Mouse (Mus musculus) heart, embryonic 16.5 days (tissue): ENCODE results near the gene Sycn. TPM values are rescaled to one million over a fixed set of nuclear protein-coding genes. Genes with fewer than 3 reads are reported as not detected.

Experiments used
- ATAC-seq: fragments of 200-750 bp; cut with Nextera tagmentation; replicated peaks from 2 replicates; pipeline ENCODE4 v1.8.0; 2017; ENCODE audit warnings: moderate number of reproducible peaks; ENCODE audit not compliant: insufficient read depth, low FRiP score; ENCODE audit errors: extremely low read depth
- H3K27ac ChIP-seq: fragments of 300-500 bp; sonication (generic); 2 replicates; pipeline ENCODE4 v1.5.1; 2014; ENCODE audit warnings: mild to moderate bottlenecking, low read length, control low read depth, moderate library complexity
- H3K27me3 ChIP-seq: fragments of 300-500 bp; sonication (generic); 2 replicates; pipeline ENCODE4 v1.6.1; 2014; ENCODE audit warnings: low read length, mixed read lengths; ENCODE audit not compliant: control insufficient read depth, insufficient read depth
- H3K36me3 ChIP-seq: fragments of 300-500 bp; sonication (generic); 2 replicates; pipeline ENCODE4 v1.6.1; 2014; ENCODE audit not compliant: control insufficient read depth, insufficient read depth
- H3K4me1 ChIP-seq: fragments of 300-500 bp; sonication (generic); 2 replicates; pipeline ENCODE4 v1.6.1; 2014; ENCODE audit warnings: low read length, mixed read lengths; ENCODE audit not compliant: control insufficient read depth, insufficient read depth
- H3K4me2 ChIP-seq: fragments of 300-500 bp; sonication (generic); 2 replicates; pipeline ENCODE4 v1.6.1; 2014; ENCODE audit warnings: low read depth, mild to moderate bottlenecking, control low read depth, low read length
- H3K4me3 ChIP-seq: fragments of 300-500 bp; sonication (generic); 2 replicates; pipeline ENCODE4 v1.5.1; 2014; ENCODE audit warnings: mild to moderate bottlenecking, control low read depth, low read length
- H3K9ac ChIP-seq: fragments of 300-500 bp; sonication (generic); 2 replicates; pipeline ENCODE4 v1.6.1; 2014; ENCODE audit warnings: low read length, control low read depth
- H3K9me3 ChIP-seq: fragments of 300-500 bp; sonication (generic); replicated peaks from 2 replicates; pipeline ENCODE4 v1.6.1; 2016; ENCODE audit warnings: low read length; ENCODE audit not compliant: control insufficient read depth
- WGBS: fragments of 180-500 bp; shearing (Covaris S2); extraction: QIAGEN DNeasy Blood & Tissue Kit; methylation state at CpG from one replicate; pipeline ENCODE4 v1.1.7; 2014; 5-methylcytosine and 5-hydroxymethylcytosine counted together
- polyA plus RNA-seq: library from polyadenylated mRNA; unstranded; fragments of >200 nt; fragmentation: Nextera tagmentation; extraction: Ambion mirVana; gene quantifications from 2 replicates; pipeline ENCODE4 v1.2.1, GENCODE M21; 2015

The Sycn gene
- polyA plus RNA-seq, 1 experiment from 2014 or later = not detected

GRCm38 (mm10) chr7:28576271-28576914, 35.7 kb downstream of the Sycn start:
- ATAC-seq = peak; percentile 55
- H3K36me3 ChIP-seq = no peaks in the 10 kb centered on the region
- H3K27me3 ChIP-seq = no peaks in the 10 kb centered on the region
- 66% methylated on average over 5 of the region's 5 CpGs for WGBS
- no peak overlapping the region for H3K4me2 ChIP-seq
- H3K27ac ChIP-seq = no peak overlapping the region; the same call in 1 of the 2 replicates
- H3K4me1 ChIP-seq = peaks cover 51% of the 10 kb centered on the region
- H3K4me3 ChIP-seq = no peak overlapping the region
- no peak overlapping the region for H3K9ac ChIP-seq
- H3K9me3 ChIP-seq = no peaks in the 10 kb centered on the region

- H3K27me3 ChIP-seq = no peaks in the 10 kb centered on the region
- no peak overlapping the region; the same call in 1 of the 2 replicates for H3K9ac ChIP-seq
- H3K4me1 ChIP-seq = peaks cover 42% of the 10 kb centered on the region
- ATAC-seq = no peak
- H3K27ac ChIP-seq = peak overlapping the region; percentile 66
- no peaks in the 10 kb centered on the region for H3K9me3 ChIP-seq
- H3K4me3 ChIP-seq = no peak overlapping the region
- H3K36me3 ChIP-seq = no peaks in the 10 kb centered on the region
- 67% methylated on average over 9 of the region's 9 CpGs for WGBS
- no peak overlapping the region for H3K4me2 ChIP-seq
Measured at GRCm38 (mm10) chr7:28577826-28578542, 37.3 kb downstream of the Sycn start.

- 68% methylated on average over 5 of the region's 5 CpGs for WGBS
Measured at GRCm38 (mm10) chr7:28578543-28579053, 37.9 kb downstream of the Sycn start.

DNA sequence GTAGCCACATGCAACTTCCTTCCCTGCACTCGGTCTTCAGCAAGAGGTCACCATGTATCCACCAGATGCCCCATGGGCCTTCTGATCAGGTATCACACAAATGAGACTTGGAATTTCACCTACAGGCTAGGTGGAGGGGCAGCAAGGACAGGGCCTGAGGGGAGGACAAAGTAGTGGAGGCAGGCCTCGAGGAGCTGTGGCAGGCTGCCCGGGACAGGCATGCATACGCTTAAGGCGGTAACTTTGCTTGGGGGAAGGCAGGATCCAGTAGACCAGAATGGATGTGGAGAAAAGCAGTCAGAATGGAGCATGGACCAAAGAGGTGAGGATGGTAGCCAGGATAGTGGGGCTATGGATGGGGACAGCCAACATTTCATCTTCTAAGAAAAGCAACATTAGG, 39.1 kb downstream of the Sycn start:
- Histone ChIP-seq H3K4me1 (peaks cover 49% of the 10 kb centered on the region), H3K9me3 (no peaks in the 10 kb centered on the region), H3K4me2 (no peak overlapping the region), H3K27ac (no peak overlapping the region), H3K36me3 (no peaks in the 10 kb centered on the region), H3K27me3 (no peaks in the 10 kb centered on the region), H3K9ac (no peak overlapping the region), H3K4me3 (no peak overlapping the region)
- 67% methylated on average over 5 of the region's 5 CpGs for WGBS
- ATAC-seq = no peak

More at GRCm38 (mm10) chr7:28578543-28579053, 37.9 kb downstream of the Sycn start:
- Histone ChIP-seq H3K9me3 (no peaks in the 10 kb centered on the region), H3K27me3 (no peaks in the 10 kb centered on the region), H3K27ac (no peak overlapping the region; the same call in 1 of the 2 replicates), H3K36me3 (no peaks in the 10 kb centered on the region), H3K4me3 (no peak overlapping the region), H3K4me1 (peaks cover 38% of the 10 kb centered on the region), H3K9ac (no peak overlapping the region), H3K4me2 (no peak overlapping the region)
- no peak for ATAC-seq

DNA sequence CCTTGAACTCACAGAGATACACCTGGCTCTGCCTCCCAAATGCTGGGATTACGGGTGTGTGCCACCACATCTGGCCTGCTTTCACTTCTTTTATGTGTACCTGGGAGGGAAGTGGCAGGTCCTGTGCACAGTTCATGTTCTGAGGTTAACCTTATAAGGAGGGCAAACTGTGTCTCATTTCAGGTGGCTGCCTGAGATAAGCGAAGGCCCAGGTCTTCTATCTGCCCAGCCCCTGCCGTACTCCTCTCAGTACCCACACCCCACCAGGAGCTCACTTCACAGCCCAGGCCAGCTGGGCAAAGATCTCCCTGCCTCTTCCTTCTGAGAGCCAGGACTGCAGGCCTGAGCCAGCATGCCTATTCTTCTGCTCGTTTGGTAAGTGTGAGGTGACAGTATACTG, 41.0 kb downstream of the Sycn start:
- Histone ChIP-seq H3K4me3 (no peak overlapping the region), H3K27me3 (no peaks in the 10 kb centered on the region), H3K36me3 (no peaks in the 10 kb centered on the region), H3K9me3 (no peaks in the 10 kb centered on the region), H3K4me2 (no peak overlapping the region), H3K4me1 (peaks cover 53% of the 10 kb centered on the region), H3K9ac (no peak overlapping the region), H3K27ac (no peak overlapping the region)
- WGBS = 73% methylated on average over 4 of the region's 4 CpGs
- ATAC-seq = no peak

GRCm38 (mm10) chr7:28582841-28583240, 42.2 kb downstream of the Sycn start:
- Histone ChIP-seq H3K9ac (no peak overlapping the region), H3K36me3 (no peaks in the 10 kb centered on the region), H3K9me3 (no peaks in the 10 kb centered on the region), H3K27me3 (no peaks in the 10 kb centered on the region), H3K4me3 (no peak overlapping the region), H3K4me2 (no peak overlapping the region), H3K27ac (no peak overlapping the region), H3K4me1 (peaks cover 53% of the 10 kb centered on the region)
- no peak for ATAC-seq
- 68% methylated on average over 11 of the region's 11 CpGs for WGBS

GRCm38 (mm10) chr7:28583570-28584344, 43.1 kb downstream of the Sycn start:
- 69% methylated on average over 8 of the region's 8 CpGs for WGBS
- Histone ChIP-seq H3K36me3 (no peaks in the 10 kb centered on the region), H3K4me2 (no peak overlapping the region), H3K4me1 (peaks cover 52% of the 10 kb centered on the region), H3K27ac (no peak overlapping the region), H3K9me3 (no peaks in the 10 kb centered on the region), H3K27me3 (no peaks in the 10 kb centered on the region), H3K4me3 (no peak overlapping the region), H3K9ac (no peak overlapping the region)
- ATAC-seq = no peak; the same call in 1 of the 2 replicates

DNA sequence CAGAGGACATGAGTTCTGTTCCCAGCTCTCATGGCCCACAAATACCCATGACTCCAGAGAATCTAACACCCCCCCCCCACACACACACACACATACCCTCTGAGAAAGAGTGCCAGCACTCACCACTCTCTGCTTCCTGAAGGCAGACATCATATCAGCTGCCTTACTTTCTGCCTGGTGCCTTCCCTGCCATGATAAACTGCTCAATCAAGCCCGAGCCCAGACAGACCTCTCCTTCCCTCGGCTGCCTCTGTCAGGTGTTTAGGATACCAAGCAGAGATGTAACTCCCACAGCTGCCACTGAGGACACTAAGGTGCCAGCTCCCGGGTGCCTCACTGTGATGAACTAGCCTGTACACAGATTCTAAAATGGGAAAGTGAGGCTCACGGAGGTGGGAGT, 43.8 kb downstream of the Sycn start:
- H3K36me3 ChIP-seq = no peaks in the 10 kb centered on the region
- H3K4me3 ChIP-seq = no peak overlapping the region
- no peak overlapping the region for H3K9ac ChIP-seq
- no peak for ATAC-seq
- H3K4me1 ChIP-seq = peaks cover 51% of the 10 kb centered on the region
- peak overlapping the region; percentile 28; the same call in 1 of the 2 replicates for H3K27ac ChIP-seq
- WGBS = 24% methylated on average over 4 of the region's 4 CpGs
- H3K27me3 ChIP-seq = no peaks in the 10 kb centered on the region
- no peak overlapping the region for H3K4me2 ChIP-seq
- H3K9me3 ChIP-seq = no peaks in the 10 kb centered on the region
